Mouse (Mus musculus) thymus, adult 18-20 months (tissue): Measurements from ENCODE around the gene Zfp385c.
"Not testable (repeated sequence)": the region's sequence is repeated elsewhere in the genome, so short reads cannot be mapped to it uniquely, and the experiment has no call there.

ENCODE experiments used
- DNase-seq, 2 experiments: peaks; one replicate each; pipeline ENCODE4 v3.0.0; 2022; ENCODE audit warnings: mixed read lengths in 2 of 2

Gene Zfp385c

GRCm38 (mm10) chr11:100685371-100685770 is 6.9 kb downstream of the Zfp385c start:
- no peak for DNase-seq

GRCm38 (mm10) chr11:100684084-100684483 is 8.2 kb downstream of the Zfp385c start:
- DNase-seq, result no peak

- no peak for DNase-seq
These were observed 9.7 kb downstream of the Zfp385c start for GRCm38 (mm10) chr11:100682526-100682925.

- no peak for DNase-seq
These were observed 10.4 kb downstream of the Zfp385c start for GRCm38 (mm10) chr11:100681826-100682225.

- no peak for DNase-seq
These were observed 14.4 kb downstream of the Zfp385c start for GRCm38 (mm10) chr11:100677810-100678209.

- DNase-seq, result no peak
These were observed 19.1 kb downstream of the Zfp385c start for GRCm38 (mm10) chr11:100673169-100673568.

GRCm38 (mm10) chr11:100671956-100672355 is 20.3 kb downstream of the Zfp385c start:
- no peak for DNase-seq

- DNase-seq, result no peak
These were observed 21.2 kb downstream of the Zfp385c start for GRCm38 (mm10) chr11:100671049-100671448.

GRCm38 (mm10) chr11:100659806-100660205 is 32.4 kb downstream of the Zfp385c start:
- DNase-seq, result no peak

- no peak for DNase-seq
These were observed 35.8 kb downstream of the Zfp385c start for GRCm38 (mm10) chr11:100656458-100656857.

GRCm38 (mm10) chr11:100655589-100655988 is 36.7 kb downstream of the Zfp385c start:
- not testable (repeated sequence) for DNase-seq

GRCm38 (mm10) chr11:100651748-100652147 is 40.5 kb downstream of the Zfp385c start:
- no peak for DNase-seq

- no peak for DNase-seq
These were observed 41.0 kb downstream of the Zfp385c start for GRCm38 (mm10) chr11:100651205-100651604.

- DNase-seq, result no peak
These were observed 43.9 kb downstream of the Zfp385c start for GRCm38 (mm10) chr11:100648405-100648804.

GRCm38 (mm10) chr11:100646265-100646664 is 46.0 kb downstream of the Zfp385c start:
- DNase-seq, result peak in 1 of 2 experiments; percentile 27

GRCm38 (mm10) chr11:100643612-100644575 is 48.4 kb downstream of the Zfp385c start:
- no peak for DNase-seq

GRCm38 (mm10) chr11:100640159-100640906 is 51.9 kb downstream of the Zfp385c start:
- no peak for DNase-seq

- DNase-seq, result no peak
These were observed 57.7 kb downstream of the Zfp385c start for GRCm38 (mm10) chr11:100634530-100634929.

GRCm38 (mm10) chr11:100628862-100629352 is 63.3 kb downstream of the Zfp385c start:
- DNase-seq, result no peak

GRCm38 (mm10) chr11:100628056-100628455 is 64.2 kb downstream of the Zfp385c start:
- no peak for DNase-seq

GRCm38 (mm10) chr11:100626701-100627195 is 65.5 kb downstream of the Zfp385c start:
- peak; percentile 32 to 55 for DNase-seq

GRCm38 (mm10) chr11:100625754-100626700 is 66.2 kb downstream of the Zfp385c start:
- DNase-seq, result no peak
